Mouse (Mus musculus) erythroblast, adult 5-6 weeks (primary cell): ENCODE data around the gene Sval1. TPM values are rescaled to one million over a fixed set of nuclear protein-coding genes. Genes with fewer than 3 reads are reported as not detected.

ENCODE experiments used
- ATAC-seq: replicated peaks from 2 replicates; pipeline ENCODE4 v1.8.0; 2016; ENCODE audit warnings: moderate number of reproducible peaks, mild to moderate bottlenecking, moderate TSS enrichment, inconsistent platforms; ENCODE audit not compliant: poor library complexity, low FRiP score, severe bottlenecking
- total RNA-seq, 2 experiments: library from RNA; stranded (forward) in 1 of 2; stranded (reverse) in 1 of 2; fragments of 150-400 nt in 1 of 2; fragments of 200-764, 138-1000 nt in 1 of 2; gene quantifications; 2 replicates each; pipeline versions ENCODE4 v1.2.3 to v1.2.4; 2015 to 2017; ENCODE audit warnings: low replicate concordance in 2 of 2

Gene Sval1
- total RNA-seq (2015; ENCODE audit: low replicate concordance) = not detected in 2 replicates
- not detected in 2 replicates for total RNA-seq (2017; ENCODE audit: low replicate concordance)

GRCm38 (mm10) chr6:41951330-41951729 is at the start of gene Sval1:
TSS of gene Sval1 (plus strand) at chr6:41951630.
- ATAC-seq = no peak

DNA sequence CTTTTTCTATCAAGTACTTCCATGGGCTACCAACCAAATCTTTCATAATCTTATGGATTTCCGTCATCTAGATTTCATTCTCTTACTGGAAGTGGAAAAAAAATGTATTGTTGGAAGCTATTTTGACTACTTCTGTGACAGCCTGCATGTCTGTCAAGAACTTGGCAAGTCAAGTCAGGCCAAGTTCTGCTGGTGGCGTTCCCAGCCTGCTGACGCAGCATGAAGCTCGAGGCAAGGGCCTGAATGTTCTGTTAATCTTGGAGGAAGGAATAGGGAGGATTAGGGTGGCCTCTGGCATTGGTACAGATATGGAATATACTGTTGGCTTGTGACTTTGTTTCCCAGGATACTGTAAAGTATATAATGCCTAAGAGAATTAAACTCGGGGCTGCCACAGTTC is 39.8 kb upstream of the Sval1 start:
- no peak for ATAC-seq

GRCm38 (mm10) chr6:41914883-41915282 is 36.5 kb upstream of the Sval1 start:
- no peak for ATAC-seq

DNA sequence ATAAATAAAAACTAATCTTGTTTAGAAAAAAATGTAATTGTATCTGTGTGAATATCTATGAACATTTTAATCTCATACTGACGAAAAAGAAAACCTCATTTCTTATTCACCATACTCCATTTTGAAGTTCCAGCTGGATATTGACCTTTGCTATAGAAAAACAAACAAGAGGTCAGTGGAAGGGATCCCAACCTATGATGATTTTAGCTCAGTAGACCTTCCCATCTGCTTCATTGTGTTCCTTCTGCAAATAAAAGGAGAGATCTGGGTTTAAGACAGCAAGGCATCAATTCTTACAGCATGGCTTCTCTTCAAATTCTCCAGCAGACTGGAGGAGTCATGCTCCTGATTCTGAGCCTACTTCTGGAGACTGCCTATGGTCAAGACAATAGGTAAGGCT is 16.4 kb downstream of the Sval1 start, which contains the start of gene Sval3:
Gene Sval3 (plus strand): TSS at position 301 of the 400 bp plus-strand sequence.
- ATAC-seq = no peak

Other genes starting within 250 kb of the Sval1 start
- 2,664 and 2,909 TPM in 2 replicates for gene Kel, start 247.3 kb upstream of the Sval1 start, total RNA-seq (2015; ENCODE audit: low replicate concordance)
- 999 and 1,312 TPM in 2 replicates for gene Kel, start 247.3 kb upstream of the Sval1 start, total RNA-seq (2017; ENCODE audit: low replicate concordance)
- gene Olfr459, start 176.5 kb upstream of the Sval1 start, total RNA-seq (2015; ENCODE audit: low replicate concordance) = not detected in 2 replicates
- 0.28 TPM in 1 of 2 replicates, not detected in the other for gene Olfr459, start 176.5 kb upstream of the Sval1 start, total RNA-seq (2017; ENCODE audit: low replicate concordance)
- gene Pip, start 104.1 kb upstream of the Sval1 start, total RNA-seq (2015; ENCODE audit: low replicate concordance) = not detected in 2 replicates
- gene Pip, start 104.1 kb upstream of the Sval1 start, total RNA-seq (2017; ENCODE audit: low replicate concordance) = not detected in 2 replicates
- not detected in 2 replicates for gene Sval2, start 98.6 kb upstream of the Sval1 start, total RNA-seq (2015; ENCODE audit: low replicate concordance)
- gene Sval2, start 98.6 kb upstream of the Sval1 start, total RNA-seq (2017; ENCODE audit: low replicate concordance) = not detected in 2 replicates
- gene Sval3, start 16.5 kb downstream of the Sval1 start, total RNA-seq (2015; ENCODE audit: low replicate concordance) = not detected in 2 replicates
- not detected in 2 replicates for gene Sval3, start 16.5 kb downstream of the Sval1 start, total RNA-seq (2017; ENCODE audit: low replicate concordance)
- gene Sva, start 86.8 kb downstream of the Sval1 start, total RNA-seq (2015; ENCODE audit: low replicate concordance) = not detected in 2 replicates
- not detected in 2 replicates for gene Sva, start 86.8 kb downstream of the Sval1 start, total RNA-seq (2017; ENCODE audit: low replicate concordance)
- gene Tas2r139, start 189.3 kb downstream of the Sval1 start, total RNA-seq (2015; ENCODE audit: low replicate concordance) = not detected in 2 replicates
- not detected in 2 replicates for gene Tas2r139, start 189.3 kb downstream of the Sval1 start, total RNA-seq (2017; ENCODE audit: low replicate concordance)